Comparison of ENCODE assay signal across 26 mouse cellular contexts in the genomic region with DNA sequence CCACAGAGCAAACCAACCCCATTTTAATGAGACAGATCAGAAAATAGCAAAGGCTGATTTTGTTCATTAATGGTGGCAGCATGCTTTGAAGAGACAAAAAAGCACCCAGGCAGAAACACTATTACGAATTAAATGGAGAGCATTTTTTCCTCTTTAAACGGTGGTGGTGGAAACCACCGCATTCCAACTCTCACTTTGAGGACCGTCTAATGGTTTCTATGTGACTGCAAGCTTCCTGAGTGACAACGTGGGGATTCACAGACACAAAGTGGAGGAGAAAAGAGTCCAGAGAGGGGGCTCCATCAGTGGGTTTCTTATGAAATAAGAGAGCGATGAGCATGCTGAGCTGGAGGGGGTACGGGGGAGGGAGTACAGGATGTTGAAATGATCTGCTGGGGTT.
DNase-seq lines count a peak whose midpoint lies in the region; ATAC-seq and TF ChIP-seq lines count a peak whose summit lies in the region.
"Had no signal": no experiment of that assay in that cellular context is flagged by ENCODE, and none has a peak within 500 bp of the region (broad histone marks: within the 10 kb centered on the region; RNA-seq: fewer than 3 reads in every experiment).

No protein-coding gene starts in this region.

- no peak overlapping the region for H3K27ac ChIP-seq in forebrain, embryonic 14.5 days (ENCODE audit: low read depth, low read length)
- no peak overlapping the region for H3K27ac ChIP-seq in forebrain, embryonic 15.5 days (replicated peaks)
- H3K27ac ChIP-seq in left cerebral cortex, adult 2 months = peak overlapping the region; percentile 20; the same call in 1 of the 2 replicates
- peak overlapping the region; percentile 60; the same call in 1 of the 2 replicates for H3K27ac ChIP-seq in neural tube, embryonic 15.5 days (replicated peaks)
- H3K27ac ChIP-seq in thymus, adult 2 months (ENCODE audit: control insufficient read depth, insufficient read depth, low read length) = no peak overlapping the region
- H3K27ac ChIP-seq: heart, embryonic 13.5 days; kidney, embryonic 15.5 days; liver, embryonic 15.5 days; lung, embryonic 15.5 days; midbrain, embryonic 10.5 days had no signal

- no peaks in the 10 kb centered on the region for H3K27me3 ChIP-seq in forebrain, embryonic 14.5 days (replicated peaks; ENCODE audit: control insufficient read depth, insufficient read depth, low read length)
- H3K27me3 ChIP-seq in forebrain, embryonic 15.5 days = no peaks in the 10 kb centered on the region
- no peaks in the 10 kb centered on the region for H3K27me3 ChIP-seq in neural tube, embryonic 15.5 days (replicated peaks)
- no peaks in the 10 kb centered on the region for H3K27me3 ChIP-seq in thymus, adult 2 months (ENCODE audit: control insufficient read depth, insufficient read depth, low read length)
- H3K27me3 ChIP-seq: heart, embryonic 13.5 days; kidney, embryonic 15.5 days; liver, embryonic 15.5 days; lung, embryonic 15.5 days had no signal

- no peak for TF ChIP-seq CTCF in left cerebral cortex, adult 2 months (IDR thresholded peaks at IDR 0.05)
- no peak for TF ChIP-seq CTCF in thymus, adult 2 months (IDR thresholded peaks at IDR 0.05; ENCODE audit: borderline replicate concordance, control insufficient read depth, extremely low read depth, insufficient read depth, low read length, poor library complexity)

- TF ChIP-seq POLR2A in thymus, adult 2 months (IDR thresholded peaks at IDR 0.05; ENCODE audit: control insufficient read depth, extremely low read depth, insufficient read depth, low read length, poor library complexity) = no peak

- H3K9me3 ChIP-seq in forebrain, embryonic 14.5 days (replicated peaks; ENCODE audit: control insufficient read depth, low read length) = no peaks in the 10 kb centered on the region
- H3K9me3 ChIP-seq in forebrain, embryonic 15.5 days = no peaks in the 10 kb centered on the region
- H3K9me3 ChIP-seq in neural tube, embryonic 15.5 days (replicated peaks) = no peaks in the 10 kb centered on the region
- H3K9me3 ChIP-seq: heart, embryonic 13.5 days; kidney, embryonic 15.5 days; liver, embryonic 15.5 days; lung, embryonic 15.5 days; midbrain, embryonic 10.5 days had no signal

- 32% methylated on average over 7 of the region's 7 CpGs for WGBS in forebrain, embryonic 14.5 days
- 26% methylated on average over 7 of the region's 7 CpGs for WGBS in forebrain, embryonic 15.5 days
- 62% methylated on average over 7 of the region's 7 CpGs for WGBS in neural tube, embryonic 15.5 days
- 77% methylated on average over 7 of the region's 7 CpGs for WGBS in thymus, adult 2 months

- peak; percentile 36 for DNase-seq in forebrain, embryonic 14.5 days (ENCODE audit: low spot score)
- no peak for DNase-seq in left cerebral cortex, adult 2 months (ENCODE audit: extremely low spot score in 1 of 2, low spot score in 2 of 2)
- no peak for DNase-seq in left cerebral cortex, postnatal 25 days (ENCODE audit: low spot score in 2 of 2)
- DNase-seq in Muller cell, postnatal 12 days (ENCODE audit: inconsistent ontology term) = peak; percentile 97
- no peak for DNase-seq in thymus, postnatal 25 days
- DNase-seq in thymus, adult 2 months = no peak
- DNase-seq: adrenal gland, postnatal 36 days; cerebellum, adult 8-10 months; cerebellum, postnatal 25 days; gastrocnemius, postnatal 25 days; heart, adult 18-20 months; heart, postnatal 10 days; kidney, adult 18-20 months; kidney, postnatal 36 days; layer of hippocampus, postnatal 36 days; liver; right cerebral cortex, adult 18-20 months had no signal

- intact Hi-C loops in left cerebral cortex, adult 2 months (cut with DNase I) = no loop called here
- intact Hi-C loops in left cerebral cortex, postnatal 25 days (cut with DNase I) = no loop called here

- 0 out of 2 replicates have a peak, but pooled peaks cover 2% of the 10 kb centered on the region for H3K4me1 ChIP-seq in forebrain, embryonic 14.5 days (ENCODE audit: control insufficient read depth, insufficient read depth, low read length)
- peaks cover 3% of the 10 kb centered on the region; the same call in 1 of the 2 replicates for H3K4me1 ChIP-seq in forebrain, embryonic 15.5 days
- H3K4me1 ChIP-seq in neural tube, embryonic 15.5 days = no peaks in the 10 kb centered on the region
- no peaks in the 10 kb centered on the region for H3K4me1 ChIP-seq in thymus, adult 2 months (replicated peaks; ENCODE audit: control insufficient read depth, insufficient read depth, low read length)
- H3K4me1 ChIP-seq: kidney, embryonic 15.5 days; liver, embryonic 15.5 days; lung, embryonic 15.5 days had no signal

- no peak overlapping the region for H3K4me2 ChIP-seq in forebrain, embryonic 14.5 days (ENCODE audit: low read length)
- no peak overlapping the region for H3K4me2 ChIP-seq in forebrain, embryonic 15.5 days (replicated peaks)
- H3K4me2 ChIP-seq in neural tube, embryonic 15.5 days = no peak overlapping the region
- H3K4me2 ChIP-seq: heart, embryonic 13.5 days; kidney, embryonic 15.5 days; liver, embryonic 15.5 days; lung, embryonic 15.5 days had no signal

- ATAC-seq in forebrain, embryonic 14.5 days = peak; percentile 46; the same call in 1 of the 2 replicates
- ATAC-seq in forebrain, embryonic 15.5 days (replicated peaks) = no peak
- no peak for ATAC-seq in neural tube, embryonic 15.5 days (ENCODE audit: low FRiP score)
- ATAC-seq: hindbrain, embryonic 16.5 days had no signal

- no peaks in the 10 kb centered on the region for H3K36me3 ChIP-seq in forebrain, embryonic 14.5 days (ENCODE audit: control insufficient read depth, insufficient read depth, low read length)
- H3K36me3 ChIP-seq in forebrain, embryonic 15.5 days = no peaks in the 10 kb centered on the region
- no peaks in the 10 kb centered on the region for H3K36me3 ChIP-seq in neural tube, embryonic 15.5 days
- no peaks in the 10 kb centered on the region for H3K36me3 ChIP-seq in thymus, adult 2 months (ENCODE audit: control insufficient read depth, insufficient read depth, low read length)
- H3K36me3 ChIP-seq: heart, embryonic 13.5 days; kidney, embryonic 15.5 days; liver, embryonic 15.5 days; lung, embryonic 15.5 days; midbrain, embryonic 10.5 days had no signal

- H3K9ac ChIP-seq in forebrain, embryonic 14.5 days (ENCODE audit: low read length) = no peak overlapping the region
- H3K9ac ChIP-seq in forebrain, embryonic 15.5 days (replicated peaks) = no peak overlapping the region
- no peak overlapping the region for H3K9ac ChIP-seq in neural tube, embryonic 15.5 days (replicated peaks)
- H3K9ac ChIP-seq: heart, embryonic 13.5 days; kidney, embryonic 15.5 days; liver, embryonic 15.5 days; lung, embryonic 15.5 days had no signal

- H3K4me3 ChIP-seq in forebrain, embryonic 14.5 days (ENCODE audit: low read depth, low read length) = no peak overlapping the region
- no peak overlapping the region for H3K4me3 ChIP-seq in forebrain, embryonic 15.5 days
- H3K4me3 ChIP-seq in left cerebral cortex, adult 2 months = no peak overlapping the region
- H3K4me3 ChIP-seq in neural tube, embryonic 15.5 days (replicated peaks) = no peak overlapping the region
- H3K4me3 ChIP-seq in thymus, adult 2 months (ENCODE audit: control insufficient read depth, insufficient read depth, low read length) = no peak overlapping the region
- H3K4me3 ChIP-seq: heart, embryonic 13.5 days; kidney, embryonic 15.5 days; liver, embryonic 15.5 days; lung, embryonic 15.5 days; midbrain, embryonic 10.5 days; myocyte had no signal

Comparison
In these comparisons a context has a peak if more than half of its experiments do, and no peak if none do; other contexts are left out.
1. DNase-seq: peak in forebrain, embryonic 14.5 days (single experiment) and Muller cell, postnatal 12 days (single experiment); none in left cerebral cortex, adult 2 months (0 of 2), left cerebral cortex, postnatal 25 days (0 of 2), thymus, postnatal 25 days (single experiment) and thymus, adult 2 months (single experiment).
2. H3K27ac ChIP-seq: peak in left cerebral cortex, adult 2 months (single experiment) and neural tube, embryonic 15.5 days (single experiment); none in forebrain, embryonic 14.5 days (single experiment), forebrain, embryonic 15.5 days (single experiment) and thymus, adult 2 months (single experiment).